Mouse (Mus musculus): ENCODE measurements around the gene Map3k12.

Gene Map3k12

DNA sequence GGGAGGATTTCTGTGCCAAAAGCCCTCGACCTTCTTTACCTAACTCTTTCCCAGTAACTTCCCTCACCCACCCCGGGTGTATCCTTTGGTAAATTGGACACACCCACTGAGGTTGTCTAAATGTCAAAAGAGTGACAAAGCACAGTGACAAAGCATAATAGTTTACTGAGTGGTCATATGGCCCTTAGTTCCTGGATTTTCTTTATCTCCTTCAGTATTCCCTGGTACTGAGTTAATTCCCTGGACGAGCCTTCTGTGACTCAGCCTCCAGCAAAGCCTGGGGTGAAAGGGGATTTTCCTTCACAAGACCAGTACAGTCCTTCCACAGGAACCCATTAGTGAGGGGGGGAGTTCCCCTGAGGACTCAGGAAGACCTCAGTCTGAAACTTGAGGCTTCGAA is 55.9 kb downstream of the Map3k12 start:
- no peak for DNase-seq (ENCODE audit: low read depth in 2 of 2, low spot score in 2 of 2)

DNA sequence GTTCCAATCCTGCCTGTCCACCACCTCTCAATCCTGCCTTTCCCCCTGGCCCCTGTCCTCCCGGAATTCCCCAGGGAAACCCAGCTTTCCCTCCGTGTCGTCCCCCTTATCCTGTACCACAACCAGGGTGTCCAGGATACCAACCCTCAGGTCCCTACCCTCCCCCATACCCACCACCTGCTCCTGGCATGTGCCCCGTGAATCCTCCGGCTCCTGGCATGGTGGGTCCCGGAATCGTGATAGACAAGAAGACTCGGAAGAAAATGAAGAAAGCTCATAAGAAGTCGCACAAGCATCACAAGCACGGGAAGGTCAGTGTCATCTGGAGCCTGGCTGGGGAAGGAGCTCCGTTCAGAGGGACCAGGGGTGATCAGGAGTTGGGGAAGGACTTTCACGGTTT is 56.5 kb downstream of the Map3k12 start:
- no peak for DNase-seq (ENCODE audit: low read depth in 2 of 2, low spot score in 2 of 2)

DNA sequence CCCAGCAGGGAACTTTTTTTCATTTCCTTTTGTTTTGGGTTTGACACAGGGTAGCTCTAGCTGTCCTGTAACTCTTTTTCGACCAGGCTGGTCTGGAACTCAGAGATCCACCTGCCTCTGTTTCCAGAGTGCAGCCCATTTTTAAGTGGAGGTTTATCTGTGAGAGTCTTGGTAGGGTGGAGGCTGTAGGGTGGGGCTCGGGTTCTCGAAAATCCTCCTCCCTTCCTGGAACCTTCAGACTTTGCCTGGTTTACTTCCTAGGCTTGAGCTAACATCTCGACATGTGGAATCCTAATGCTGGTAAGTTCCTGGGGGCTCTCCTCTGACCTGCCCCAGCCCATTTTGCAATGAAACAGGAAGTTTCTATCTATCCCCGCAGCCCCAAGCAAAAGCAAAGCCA is 57.0 kb downstream of the Map3k12 start:
- DNase-seq (ENCODE audit: low read depth in 2 of 2, low spot score in 2 of 2): no peak

DNA sequence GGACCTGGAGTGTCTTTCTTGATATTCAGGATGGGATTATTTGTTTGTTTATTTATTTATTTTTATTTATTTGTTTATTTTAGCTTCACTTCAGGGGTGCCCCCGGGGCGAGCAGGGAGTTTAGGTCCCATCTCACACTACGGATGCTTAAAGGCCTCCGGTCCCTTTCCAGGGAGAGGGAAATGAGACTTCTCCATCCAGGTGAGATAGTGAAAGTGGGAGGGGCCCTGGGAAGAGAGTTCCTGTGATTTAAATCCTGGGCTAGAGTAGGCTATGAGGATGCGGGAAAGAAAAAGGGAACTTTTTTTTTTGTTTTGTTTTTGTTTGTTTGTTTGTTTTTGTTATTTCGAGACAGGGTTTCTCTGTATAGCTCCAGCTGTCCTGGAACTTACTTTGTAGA is 57.5 kb downstream of the Map3k12 start:
- DNase-seq (ENCODE audit: low read depth in 2 of 2, low spot score in 2 of 2): no peak

DNA sequence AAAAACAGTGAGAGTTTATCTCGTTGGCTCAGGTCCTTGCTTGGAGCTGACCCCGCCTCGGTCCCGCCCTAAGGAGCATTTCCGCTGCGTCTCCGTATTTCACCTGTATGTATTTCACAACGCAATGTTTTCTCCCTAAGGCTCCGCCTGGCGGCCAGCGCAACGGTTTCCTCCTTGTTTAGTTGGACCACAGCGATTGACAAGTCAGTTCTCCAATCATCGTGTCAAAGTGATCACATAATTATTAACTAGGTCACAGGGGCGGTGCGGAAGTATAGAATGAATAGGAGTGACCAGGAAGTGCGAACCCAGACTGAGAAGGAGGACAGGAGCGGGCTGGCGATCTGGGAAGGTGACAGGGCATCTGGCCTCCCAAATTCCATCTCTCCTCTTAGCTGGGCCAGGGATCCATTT is 58.0 kb downstream of the Map3k12 start, which contains the start of gene Prr13:
TSS of gene Prr13 (plus strand) at position 125 of the 414 bp plus-strand sequence.
- peak; percentile 70 to 80 for DNase-seq (ENCODE audit: low read depth in 2 of 2, low spot score in 2 of 2)

DNA sequence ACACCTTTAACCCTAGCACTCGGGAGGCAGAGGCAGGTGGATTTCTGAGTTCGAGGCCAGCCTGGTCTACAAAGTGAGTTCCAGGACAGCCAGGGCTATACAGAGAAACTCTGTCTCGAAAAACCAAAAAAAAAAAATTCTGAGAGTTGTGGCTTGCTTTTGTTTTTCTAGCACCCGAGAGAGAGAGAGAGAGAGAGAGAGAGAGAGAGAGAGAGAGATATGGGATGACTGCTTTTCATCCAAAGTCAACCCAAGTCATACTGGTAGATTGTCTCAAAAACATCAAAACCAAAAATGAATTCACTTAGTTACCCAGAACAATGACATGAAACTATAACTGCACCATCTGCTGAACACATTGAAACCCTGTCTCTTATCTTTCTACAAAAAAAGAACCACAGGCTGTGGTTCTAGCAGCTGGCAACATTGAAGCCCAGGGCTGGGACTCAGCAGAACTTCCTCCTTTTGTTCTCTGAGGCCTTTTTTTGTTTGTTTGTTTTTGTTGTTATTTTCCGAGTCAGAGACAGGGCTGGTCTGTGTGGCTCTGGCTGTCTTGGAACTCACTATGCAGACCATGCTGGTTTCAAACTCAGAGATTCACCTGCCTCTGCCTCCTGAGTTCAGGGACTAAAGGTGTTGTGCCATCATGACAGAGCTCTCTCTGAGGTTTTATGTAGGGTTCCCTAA is 58.7 kb downstream of the Map3k12 start:
- peak; percentile 28 to 40 for DNase-seq (ENCODE audit: low read depth in 2 of 2, low spot score in 2 of 2)

DNA sequence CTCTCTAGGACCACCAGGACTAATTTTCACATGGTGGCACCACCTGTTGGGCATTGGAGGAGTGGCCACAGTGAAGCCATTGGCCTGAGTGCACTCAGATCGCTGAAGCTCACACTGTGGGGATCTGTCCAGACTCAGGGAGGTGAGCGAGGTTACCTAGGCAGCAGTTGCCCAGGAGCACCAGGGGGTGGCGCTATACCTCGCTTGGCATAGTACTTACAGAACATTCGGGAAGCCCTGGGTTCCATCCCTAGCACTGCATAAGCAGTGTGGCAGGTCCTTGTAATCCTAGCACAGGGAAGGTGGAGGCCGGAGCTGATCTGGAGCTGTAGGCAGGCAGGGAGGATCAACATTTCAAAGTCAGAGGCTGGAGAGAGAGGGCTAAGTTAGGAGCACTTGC is 60.9 kb downstream of the Map3k12 start:
- peak in 1 of 2 experiments; percentile 25 for DNase-seq (ENCODE audit: low read depth in 2 of 2, low spot score in 2 of 2)

DNA sequence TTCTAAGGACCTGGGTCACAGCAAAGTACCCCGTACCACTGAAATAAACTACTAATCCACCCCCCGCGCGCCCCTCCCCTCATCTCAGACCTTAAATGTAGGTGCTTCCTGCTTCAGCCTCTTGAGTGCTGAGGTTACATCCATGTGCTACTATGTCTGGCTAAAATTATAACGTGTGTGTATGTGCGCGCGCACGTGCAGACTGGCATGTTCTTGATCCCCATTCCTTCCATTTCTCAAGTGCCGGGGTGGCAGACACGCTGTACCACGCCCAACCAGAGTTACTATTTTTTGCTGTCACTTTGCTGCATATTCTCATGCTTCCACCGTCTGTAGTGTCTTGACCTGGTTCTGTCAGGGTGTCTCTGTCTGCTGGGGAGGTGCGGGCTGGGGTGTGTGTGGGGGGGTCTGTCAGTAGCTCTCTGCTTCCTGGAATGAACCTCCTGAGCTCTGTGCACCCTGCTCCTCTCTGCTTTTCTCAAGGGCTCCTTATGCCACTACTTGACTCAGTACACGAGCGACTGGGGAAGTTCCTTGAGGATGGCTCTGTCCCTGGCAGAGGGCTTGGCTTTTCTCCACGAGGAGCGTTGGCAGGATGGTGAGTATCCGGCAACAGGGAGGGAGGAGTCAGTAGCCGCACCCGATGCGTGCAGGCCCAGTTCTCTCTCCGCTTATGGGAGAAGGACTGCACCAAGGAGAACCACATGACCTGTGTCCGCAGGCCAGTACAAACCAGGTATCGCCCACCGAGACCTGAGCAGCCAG is 65.0 kb downstream of the Map3k12 start:
- no peak for DNase-seq (ENCODE audit: low read depth in 2 of 2, low spot score in 2 of 2)

DNA sequence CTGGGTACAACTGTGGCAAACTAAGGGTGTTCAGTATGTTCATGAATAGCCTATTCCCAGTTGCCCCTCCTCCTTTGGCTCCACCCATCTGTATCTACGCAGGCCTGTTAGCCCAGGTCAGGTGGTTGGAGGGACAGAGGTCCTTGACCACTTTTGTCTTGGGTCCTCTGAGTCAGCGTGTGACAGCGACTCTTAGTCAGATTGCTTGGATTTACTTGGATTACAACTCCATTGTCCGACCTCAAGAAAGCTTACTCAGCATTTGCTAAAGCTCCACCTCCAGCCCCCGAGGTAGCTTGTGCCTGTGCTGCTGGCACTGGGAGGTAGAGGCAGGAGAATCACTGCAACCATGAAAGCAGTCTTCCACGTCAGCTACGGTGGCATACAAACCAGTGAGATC is 65.9 kb downstream of the Map3k12 start:
- no peak for DNase-seq (ENCODE audit: low read depth in 2 of 2, low spot score in 2 of 2)

DNA sequence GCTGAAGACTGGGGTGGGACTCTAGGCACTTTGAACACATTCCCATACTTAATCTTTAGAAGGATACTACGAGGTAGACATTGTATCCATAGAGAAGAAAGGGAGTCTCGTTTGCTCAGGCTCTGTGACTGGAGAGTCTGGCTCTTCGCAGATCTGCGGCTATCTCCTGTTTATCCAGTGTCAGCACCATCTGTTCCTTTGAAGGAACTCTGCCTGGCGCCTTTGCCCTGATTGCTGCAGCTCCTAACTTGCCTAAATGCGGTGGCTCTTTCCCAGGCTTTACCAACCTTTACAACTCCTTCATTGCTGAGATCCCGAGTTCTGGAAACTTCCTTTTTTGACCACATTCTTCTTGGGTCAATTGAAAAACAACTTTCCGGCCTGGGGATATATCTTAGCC is 67.5 kb downstream of the Map3k12 start:
- DNase-seq (ENCODE audit: low read depth in 2 of 2, low spot score in 2 of 2): no peak

Measured in CD8-positive naive resting alpha-beta T cell, adult 2 months (primary cell).